Mouse (Mus musculus): ENCODE data around the gene Ip6k1. TPM values are rescaled to one million over a fixed set of nuclear protein-coding genes. Genes with fewer than 3 reads are reported as not detected.

Gene Ip6k1
- polyA plus RNA-seq, 2 experiments, result 34.6 to 83.3 TPM

- 82% methylated on average over 6 of the region's 6 CpGs for WGBS
These were observed 34.9 kb upstream of the Ip6k1 start for GRCm38 (mm10) chr9:107967437-107967836.

GRCm38 (mm10) chr9:107968531-107968930 lies 33.8 kb upstream of the Ip6k1 start:
- WGBS, result 92% methylated on average over 7 of the region's 7 CpGs
- TF ChIP-seq POLR2A (IDR thresholded peaks at IDR 0.05; ENCODE audit: borderline replicate concordance, extremely low read depth, insufficient read depth, insufficient read length), result no peak
- Histone ChIP-seq H3K9me3 (ENCODE audit: control insufficient read depth, low read length) (no peaks in the 10 kb centered on the region), H3K4me1 (ENCODE audit: control insufficient read depth, insufficient read depth, low read length) (no peaks in the 10 kb centered on the region), H3K4me2 (replicated peaks; ENCODE audit: low read depth, low read length, severe bottlenecking) (no peak overlapping the region), H3K27ac (replicated peaks; ENCODE audit: low read depth, low read length) (no peak overlapping the region), H3K9ac (ENCODE audit: low read depth, low read length, severe bottlenecking) (no peak overlapping the region), H3K4me3 (replicated peaks; ENCODE audit: low read length) (no peak overlapping the region), H3K27me3 (ENCODE audit: control insufficient read depth, insufficient read depth, low read length) (no peaks in the 10 kb centered on the region), H3K36me3 (ENCODE audit: control insufficient read depth, insufficient read depth, low read length) (peaks cover 21% of the 10 kb centered on the region)
- DNase-seq (ENCODE audit: low spot score), result no peak
- ATAC-seq (ENCODE audit: low FRiP score, low read depth), result no peak

More at GRCm38 (mm10) chr9:107967437-107967836, 34.9 kb upstream of the Ip6k1 start:
- DNase-seq (ENCODE audit: low spot score) (no peak), ATAC-seq (ENCODE audit: low FRiP score, low read depth) (no peak)
- H3K9ac ChIP-seq (ENCODE audit: low read depth, low read length, severe bottlenecking), result no peak overlapping the region
- no peak overlapping the region for H3K4me2 ChIP-seq (replicated peaks; ENCODE audit: low read depth, low read length, severe bottlenecking)
- H3K4me1 ChIP-seq (ENCODE audit: control insufficient read depth, insufficient read depth, low read length), result no peaks in the 10 kb centered on the region
- H3K27me3 ChIP-seq (ENCODE audit: control insufficient read depth, insufficient read depth, low read length), result no peaks in the 10 kb centered on the region
- H3K4me3 ChIP-seq (replicated peaks; ENCODE audit: low read length), result no peak overlapping the region
- H3K36me3 ChIP-seq (ENCODE audit: control insufficient read depth, insufficient read depth, low read length), result peaks cover 23% of the 10 kb centered on the region
- no peak for TF ChIP-seq POLR2A (IDR thresholded peaks at IDR 0.05; ENCODE audit: borderline replicate concordance, extremely low read depth, insufficient read depth, insufficient read length)
- H3K27ac ChIP-seq (replicated peaks; ENCODE audit: low read depth, low read length), result no peak overlapping the region
- H3K9me3 ChIP-seq (ENCODE audit: control insufficient read depth, low read length), result no peaks in the 10 kb centered on the region

GRCm38 (mm10) chr9:107970311-107970710 lies 32.0 kb upstream of the Ip6k1 start:
- H3K4me2 ChIP-seq (replicated peaks; ENCODE audit: low read depth, low read length, severe bottlenecking), result no peak overlapping the region
- peaks cover 21% of the 10 kb centered on the region for H3K36me3 ChIP-seq (ENCODE audit: control insufficient read depth, insufficient read depth, low read length)
- no peak for DNase-seq (ENCODE audit: low spot score)

DNA sequence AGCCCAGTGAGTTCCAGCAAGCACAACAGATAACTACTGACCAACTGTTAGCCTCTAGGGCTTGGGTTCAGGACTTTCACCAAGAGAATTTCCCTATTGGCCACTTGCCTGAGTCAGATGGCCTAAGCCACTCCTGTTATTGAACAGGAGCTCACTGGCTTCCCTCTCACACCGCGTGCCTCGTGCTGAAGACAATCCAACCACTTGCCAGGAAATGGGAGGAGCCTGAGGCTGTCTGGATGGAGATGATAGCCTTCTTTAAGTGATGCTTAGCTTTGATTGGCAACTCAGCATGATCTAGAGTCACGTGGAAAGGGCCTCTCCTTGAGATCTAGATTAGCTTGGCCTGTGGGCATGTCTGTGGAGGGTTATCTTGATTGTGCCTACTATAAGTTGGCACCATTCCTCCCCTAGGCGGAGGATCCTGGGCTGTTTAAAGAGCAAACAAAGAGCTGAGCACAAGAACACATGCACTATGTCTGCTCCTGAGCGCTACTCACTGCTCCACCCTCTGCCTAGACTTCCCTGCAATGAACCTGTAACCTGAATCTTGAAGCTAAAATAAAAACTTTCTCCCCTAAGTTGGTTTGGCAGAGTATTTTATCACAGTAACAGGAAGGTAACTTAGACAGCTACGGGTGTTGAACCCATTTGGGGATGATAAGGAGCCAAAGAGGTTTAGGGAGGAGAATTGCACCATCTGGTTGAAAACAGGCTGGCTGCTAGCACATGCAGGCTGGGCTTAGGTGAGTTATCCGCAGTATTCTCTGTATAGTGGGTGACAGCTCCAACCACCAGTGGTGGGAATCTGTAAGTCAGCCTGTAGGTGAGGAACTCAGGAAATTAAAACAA lies 30.4 kb upstream of the Ip6k1 start:
- H3K27me3 ChIP-seq (ENCODE audit: control insufficient read depth, insufficient read depth, low read length), result no peaks in the 10 kb centered on the region
- H3K4me1 ChIP-seq (ENCODE audit: control insufficient read depth, insufficient read depth, low read length), result peaks cover 7% of the 10 kb centered on the region
- peaks cover 17% of the 10 kb centered on the region for H3K36me3 ChIP-seq (ENCODE audit: control insufficient read depth, insufficient read depth, low read length)
- no peak for ATAC-seq (ENCODE audit: low FRiP score, low read depth)
- no peak overlapping the region for H3K9ac ChIP-seq (ENCODE audit: low read depth, low read length, severe bottlenecking)
- H3K9me3 ChIP-seq (ENCODE audit: control insufficient read depth, low read length), result no peaks in the 10 kb centered on the region
- DNase-seq (ENCODE audit: low spot score), result no peak
- H3K27ac ChIP-seq (replicated peaks; ENCODE audit: low read depth, low read length), result no peak overlapping the region
- H3K4me3 ChIP-seq (replicated peaks; ENCODE audit: low read length), result no peak overlapping the region
- WGBS, result 81% methylated on average over 8 of the region's 8 CpGs
- TF ChIP-seq POLR2A (IDR thresholded peaks at IDR 0.05; ENCODE audit: borderline replicate concordance, extremely low read depth, insufficient read depth, insufficient read length), result no peak
- H3K4me2 ChIP-seq (replicated peaks; ENCODE audit: low read depth, low read length, severe bottlenecking), result no peak overlapping the region

More at GRCm38 (mm10) chr9:107970311-107970710, 32.0 kb upstream of the Ip6k1 start:
- no peak overlapping the region for H3K27ac ChIP-seq (replicated peaks; ENCODE audit: low read depth, low read length)
- H3K9ac ChIP-seq (ENCODE audit: low read depth, low read length, severe bottlenecking), result no peak overlapping the region
- ATAC-seq (ENCODE audit: low FRiP score, low read depth), result no peak
- no peaks in the 10 kb centered on the region for H3K9me3 ChIP-seq (ENCODE audit: control insufficient read depth, low read length)
- peaks cover 2% of the 10 kb centered on the region for H3K4me1 ChIP-seq (ENCODE audit: control insufficient read depth, insufficient read depth, low read length)
- no peak overlapping the region for H3K4me3 ChIP-seq (replicated peaks; ENCODE audit: low read length)
- WGBS, result 85% methylated on average over 5 of the region's 5 CpGs
- TF ChIP-seq POLR2A (IDR thresholded peaks at IDR 0.05; ENCODE audit: borderline replicate concordance, extremely low read depth, insufficient read depth, insufficient read length), result no peak
- no peaks in the 10 kb centered on the region for H3K27me3 ChIP-seq (ENCODE audit: control insufficient read depth, insufficient read depth, low read length)

DNA sequence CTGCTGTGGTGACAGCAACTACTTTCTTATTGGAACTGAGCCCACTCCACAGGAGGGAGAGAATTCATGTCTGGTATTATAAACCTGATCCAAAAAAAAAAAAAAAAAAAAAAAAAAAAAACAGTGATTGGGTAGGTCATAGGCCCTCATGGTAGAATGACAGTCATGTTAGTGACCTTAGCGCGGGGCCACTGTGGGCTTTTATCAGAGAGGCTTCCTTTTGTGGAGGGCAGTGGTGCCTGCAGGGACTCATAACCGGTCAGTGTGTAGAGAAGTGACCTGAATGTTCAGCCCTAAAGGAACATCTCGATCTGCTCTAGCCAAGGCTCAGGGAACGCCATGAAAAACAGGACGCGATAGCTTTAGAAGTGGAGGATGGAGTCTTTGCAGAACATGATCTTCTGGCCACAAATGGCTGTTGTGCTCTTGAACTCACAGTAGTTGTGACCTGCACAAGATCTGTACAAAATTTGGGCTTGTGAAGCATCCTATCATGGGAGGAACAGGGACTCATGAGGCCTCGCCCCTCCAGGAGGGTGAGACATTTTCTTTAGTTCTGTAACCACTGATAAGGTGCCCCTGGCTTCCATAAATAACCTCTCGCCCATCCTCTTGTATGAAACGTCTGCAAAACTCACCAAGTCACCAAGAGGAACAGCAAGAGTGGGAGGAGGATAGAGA lies 27.7 kb upstream of the Ip6k1 start:
- ATAC-seq (ENCODE audit: low FRiP score, low read depth) (no peak), DNase-seq (ENCODE audit: low spot score) (no peak)
- Histone ChIP-seq H3K9ac (ENCODE audit: low read depth, low read length, severe bottlenecking) (no peak overlapping the region), H3K36me3 (ENCODE audit: control insufficient read depth, insufficient read depth, low read length) (peaks cover 5% of the 10 kb centered on the region; the same call in 1 of the 2 replicates), H3K27ac (replicated peaks; ENCODE audit: low read depth, low read length) (peak overlapping the region; percentile 75; the same call in 1 of the 2 replicates), H3K9me3 (ENCODE audit: control insufficient read depth, low read length) (no peaks in the 10 kb centered on the region), H3K4me2 (replicated peaks; ENCODE audit: low read depth, low read length, severe bottlenecking) (no peak overlapping the region), H3K27me3 (ENCODE audit: control insufficient read depth, insufficient read depth, low read length) (no peaks in the 10 kb centered on the region), H3K4me3 (replicated peaks; ENCODE audit: low read length) (no peak overlapping the region), H3K4me1 (ENCODE audit: control insufficient read depth, insufficient read depth, low read length) (peaks cover 7% of the 10 kb centered on the region)
- TF ChIP-seq POLR2A (IDR thresholded peaks at IDR 0.05; ENCODE audit: borderline replicate concordance, extremely low read depth, insufficient read depth, insufficient read length), result no peak
- WGBS, result 80% methylated on average over 10 of the region's 10 CpGs
